Mouse (Mus musculus): Measurements from ENCODE around the gene Fam83g. TPM values are rescaled to one million over a fixed set of nuclear protein-coding genes. Genes with fewer than 3 reads are reported as not detected.

Gene Fam83g
- polyA plus RNA-seq, 2 experiments = 3.9 to 4.4 TPM

DNA sequence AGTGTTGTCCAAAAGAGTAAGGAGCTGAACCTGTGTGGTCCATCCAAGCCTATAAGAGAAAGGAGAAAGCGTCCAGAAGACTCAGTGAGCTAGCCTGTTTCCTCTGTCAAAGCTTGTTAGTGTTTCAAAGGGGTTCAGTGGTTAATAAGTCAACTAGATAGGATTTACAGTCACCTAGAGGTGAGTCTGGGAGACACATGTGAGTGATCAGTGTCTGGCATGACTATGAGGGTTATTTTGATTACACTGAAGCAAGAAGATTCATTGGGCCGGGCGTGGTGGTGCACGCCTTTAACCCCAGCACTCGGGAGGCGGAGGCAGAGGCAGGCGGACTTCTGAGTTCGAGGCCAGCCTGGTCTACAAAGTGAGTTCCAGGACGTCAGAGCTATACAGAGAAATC, 61.9 kb downstream of the Fam83g start:
- H3K9ac ChIP-seq (replicated peaks) = no peak overlapping the region
- DNase-seq (ENCODE audit: low read depth in 3 of 3, low spot score in 3 of 3) (no peak), ATAC-seq (ENCODE audit: insufficient read depth) (no peak)
- no peaks in the 10 kb centered on the region for H3K27me3 ChIP-seq (ENCODE audit: control insufficient read depth, insufficient read depth, low read length)
- no peaks in the 10 kb centered on the region; the same call in none of the 2 replicates for H3K36me3 ChIP-seq (replicated peaks; ENCODE audit: control insufficient read depth, insufficient read depth, low read depth)
- no peak overlapping the region for H3K27ac ChIP-seq
- H3K4me1 ChIP-seq (replicated peaks; ENCODE audit: control insufficient read depth in 2 of 2, insufficient read depth in 2 of 2, low read length in 1 of 2) = no peaks in the 10 kb centered on the region
- 85% methylated on average over 9 of the region's 9 CpGs for WGBS (ENCODE audit: insufficient replicate concordance)
- no peak overlapping the region for H3K4me2 ChIP-seq (ENCODE audit: low read depth)
- TF ChIP-seq EP300 (IDR thresholded peaks at IDR 0.05; ENCODE audit: low read depth) = no peak
- TF ChIP-seq CTCF (IDR thresholded peaks at IDR 0.05; ENCODE audit: low read depth) = no peak
- no peaks in the 10 kb centered on the region for H3K9me3 ChIP-seq (ENCODE audit: control insufficient read depth, low read length)
- H3K4me3 ChIP-seq (ENCODE audit: insufficient read depth in 1 of 2, low read depth in 2 of 2, low read length in 2 of 2) = no peak overlapping the region

DNA sequence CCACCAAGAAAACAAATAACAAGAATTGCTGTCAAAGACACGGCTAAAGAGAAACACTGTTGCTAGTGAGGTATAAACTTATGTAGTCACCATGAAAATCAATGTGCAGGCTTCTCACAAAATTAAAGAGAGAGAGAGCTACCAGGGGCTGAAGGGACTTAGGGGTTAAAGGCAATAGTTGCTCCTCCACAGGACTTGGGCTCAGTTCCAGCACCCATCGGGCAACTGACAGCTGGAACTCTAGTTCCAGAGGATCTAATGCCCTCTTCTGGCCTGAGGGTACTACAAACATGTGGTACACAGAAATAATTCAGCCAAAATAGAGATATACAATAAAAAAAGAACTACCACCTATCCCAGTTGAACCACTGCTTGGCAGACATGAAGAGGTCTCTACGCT, 63.3 kb downstream of the Fam83g start:
- Histone ChIP-seq H3K4me1 (replicated peaks; ENCODE audit: control insufficient read depth in 2 of 2, insufficient read depth in 2 of 2, low read length in 1 of 2) (no peaks in the 10 kb centered on the region), H3K9me3 (ENCODE audit: control insufficient read depth, low read length) (no peaks in the 10 kb centered on the region), H3K4me3 (ENCODE audit: insufficient read depth in 1 of 2, low read depth in 2 of 2, low read length in 2 of 2) (no peak overlapping the region), H3K36me3 (replicated peaks; ENCODE audit: control insufficient read depth, insufficient read depth, low read depth) (peaks cover under 1% of the 10 kb centered on the region), H3K27ac (no peak overlapping the region), H3K4me2 (ENCODE audit: low read depth) (no peak overlapping the region), H3K27me3 (ENCODE audit: control insufficient read depth, insufficient read depth, low read length) (no peaks in the 10 kb centered on the region), H3K9ac (replicated peaks) (no peak overlapping the region)
- WGBS (ENCODE audit: insufficient replicate concordance) = 70% methylated on average over 3 of the region's 3 CpGs
- ATAC-seq (ENCODE audit: insufficient read depth) (no peak), DNase-seq (ENCODE audit: low read depth in 3 of 3, low spot score in 3 of 3) (no peak)
- TF ChIP-seq EP300 (IDR thresholded peaks at IDR 0.05; ENCODE audit: low read depth) = no peak
- TF ChIP-seq CTCF (IDR thresholded peaks at IDR 0.05; ENCODE audit: low read depth) = no peak

- ATAC-seq (ENCODE audit: insufficient read depth) (no peak), DNase-seq (ENCODE audit: low read depth in 3 of 3, low spot score in 3 of 3) (no peak)
- 58% methylated on average over 5 of the region's 5 CpGs for WGBS (ENCODE audit: insufficient replicate concordance)
- H3K4me2 ChIP-seq (ENCODE audit: low read depth) = no peak overlapping the region
- H3K4me1 ChIP-seq (replicated peaks; ENCODE audit: control insufficient read depth in 2 of 2, insufficient read depth in 2 of 2, low read length in 1 of 2) = peaks cover 1 to 3% of the 10 kb centered on the region in 2 experiments; a peak in 3 of 4 replicates
- H3K27ac ChIP-seq = no peak overlapping the region
- no peak overlapping the region for H3K4me3 ChIP-seq (ENCODE audit: insufficient read depth in 1 of 2, low read depth in 2 of 2, low read length in 2 of 2)
- TF ChIP-seq EP300 (IDR thresholded peaks at IDR 0.05; ENCODE audit: low read depth) (no peak), CTCF (IDR thresholded peaks at IDR 0.05; ENCODE audit: low read depth) (peak; percentile 76)
- H3K9me3 ChIP-seq (ENCODE audit: control insufficient read depth, low read length) = no peaks in the 10 kb centered on the region
- peaks cover 4% of the 10 kb centered on the region for H3K36me3 ChIP-seq (replicated peaks; ENCODE audit: control insufficient read depth, insufficient read depth, low read depth)
- no peaks in the 10 kb centered on the region for H3K27me3 ChIP-seq (ENCODE audit: control insufficient read depth, insufficient read depth, low read length)
- no peak overlapping the region for H3K9ac ChIP-seq (replicated peaks)
Observed at GRCm38 (mm10) chr11:61751612-61752011, 67.7 kb downstream of the Fam83g start.

DNA sequence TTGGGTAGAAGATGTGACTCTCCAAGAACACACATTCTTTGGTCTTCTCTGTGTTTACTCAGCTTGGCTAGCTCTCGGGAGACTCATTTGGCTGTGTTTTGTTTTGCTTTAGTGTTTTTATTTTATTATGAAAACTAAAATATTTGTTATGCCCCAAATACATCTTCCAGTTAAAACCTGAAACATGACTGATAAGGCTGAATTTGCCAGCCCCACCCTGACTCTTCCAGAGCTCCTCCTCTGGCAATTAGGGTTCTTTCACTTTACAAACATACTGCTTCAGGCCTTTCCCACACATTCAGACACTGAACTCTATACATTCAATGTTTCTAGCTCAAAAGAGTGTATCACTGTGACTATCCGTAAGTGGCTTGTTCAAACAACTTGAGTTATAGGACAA, 73.3 kb downstream of the Fam83g start:
- Histone ChIP-seq H3K4me1 (replicated peaks; ENCODE audit: control insufficient read depth in 2 of 2, insufficient read depth in 2 of 2, low read length in 1 of 2) (peaks cover 19 to 29% of the 10 kb centered on the region in 2 experiments), H3K36me3 (replicated peaks; ENCODE audit: control insufficient read depth, insufficient read depth, low read depth) (peaks cover 3% of the 10 kb centered on the region), H3K4me3 (ENCODE audit: insufficient read depth in 1 of 2, low read depth in 2 of 2, low read length in 2 of 2) (no peak overlapping the region), H3K4me2 (ENCODE audit: low read depth) (peak overlapping the region; percentile 46), H3K9me3 (ENCODE audit: control insufficient read depth, low read length) (no peaks in the 10 kb centered on the region), H3K27ac (no peak overlapping the region), H3K9ac (replicated peaks) (no peak overlapping the region; the same call in 1 of the 2 replicates), H3K27me3 (ENCODE audit: control insufficient read depth, insufficient read depth, low read length) (no peaks in the 10 kb centered on the region)
- ATAC-seq (ENCODE audit: insufficient read depth) = no peak
- 62% methylated on average over 2 of the region's 2 CpGs for WGBS (ENCODE audit: insufficient replicate concordance)
- peak in 1 of 3 experiments; percentile 15 for DNase-seq (ENCODE audit: low read depth in 3 of 3, low spot score in 3 of 3)
- TF ChIP-seq CTCF (IDR thresholded peaks at IDR 0.05; ENCODE audit: low read depth) (no peak), EP300 (IDR thresholded peaks at IDR 0.05; ENCODE audit: low read depth) (peak; percentile 11; the same call in 1 of the 2 replicates)

Other genes starting within 250 kb of the Fam83g start
- gene Rnf112, start 230.0 kb upstream of the Fam83g start, polyA plus RNA-seq (2012; rRNA removed) = 0.04 and 0.17 TPM in 2 replicates
- not detected in 2 replicates for gene Rnf112, start 230.0 kb upstream of the Fam83g start, polyA plus RNA-seq (2014; fragmentation: Nextera tagmentation; extraction: Ambion mirVana)
- gene Mfap4, start 198.7 kb upstream of the Fam83g start, polyA plus RNA-seq (2012; rRNA removed) = 4.6 and 6.1 TPM in 2 replicates
- 4.3 and 4.9 TPM in 2 replicates for gene Mfap4, start 198.7 kb upstream of the Fam83g start, polyA plus RNA-seq (2014; fragmentation: Nextera tagmentation; extraction: Ambion mirVana)
- gene Mapk7, start 189.7 kb upstream of the Fam83g start, polyA plus RNA-seq (2012; rRNA removed) = 6.4 and 6.9 TPM in 2 replicates
- 4.8 TPM in 2 replicates for gene Mapk7, start 189.7 kb upstream of the Fam83g start, polyA plus RNA-seq (2014; fragmentation: Nextera tagmentation; extraction: Ambion mirVana)
- gene B9d1, start 178.9 kb upstream of the Fam83g start, polyA plus RNA-seq (2012; rRNA removed) = 2.2 and 3.0 TPM in 2 replicates
- gene B9d1, start 178.9 kb upstream of the Fam83g start, polyA plus RNA-seq (2014; fragmentation: Nextera tagmentation; extraction: Ambion mirVana) = 1.8 and 2.3 TPM in 2 replicates
- gene Epn2, start 104.4 kb upstream of the Fam83g start, polyA plus RNA-seq (2012; rRNA removed) = 1.7 and 1.9 TPM in 2 replicates
- 1.3 and 1.7 TPM in 2 replicates for gene Epn2, start 104.4 kb upstream of the Fam83g start, polyA plus RNA-seq (2014; fragmentation: Nextera tagmentation; extraction: Ambion mirVana)
- 2.1 and 2.2 TPM in 2 replicates for gene Grap, start 30.8 kb upstream of the Fam83g start, polyA plus RNA-seq (2012; rRNA removed)
- 1.6 and 1.9 TPM in 2 replicates for gene Grap, start 30.8 kb upstream of the Fam83g start, polyA plus RNA-seq (2014; fragmentation: Nextera tagmentation; extraction: Ambion mirVana)
- not detected in 2 replicates for gene Slc5a10, start 36.7 kb downstream of the Fam83g start, polyA plus RNA-seq (2012; rRNA removed)
- not detected in 2 replicates for gene Slc5a10, start 36.7 kb downstream of the Fam83g start, polyA plus RNA-seq (2014; fragmentation: Nextera tagmentation; extraction: Ambion mirVana)
- 5.5 and 6.9 TPM in 2 replicates for gene Prpsap2, start 78.0 kb downstream of the Fam83g start, polyA plus RNA-seq (2012; rRNA removed)
- 6.1 TPM in 2 replicates for gene Prpsap2, start 78.0 kb downstream of the Fam83g start, polyA plus RNA-seq (2014; fragmentation: Nextera tagmentation; extraction: Ambion mirVana)
- gene Ulk2, start 171.0 kb downstream of the Fam83g start, polyA plus RNA-seq (2012; rRNA removed) = 2.5 and 2.7 TPM in 2 replicates
- gene Ulk2, start 171.0 kb downstream of the Fam83g start, polyA plus RNA-seq (2014; fragmentation: Nextera tagmentation; extraction: Ambion mirVana) = 2.5 and 2.8 TPM in 2 replicates
- gene Akap10, start 246.2 kb downstream of the Fam83g start, polyA plus RNA-seq (2012; rRNA removed) = 5.4 and 6.5 TPM in 2 replicates
- 5.7 and 6.3 TPM in 2 replicates for gene Akap10, start 246.2 kb downstream of the Fam83g start, polyA plus RNA-seq (2014; fragmentation: Nextera tagmentation; extraction: Ambion mirVana)